Mouse (Mus musculus) lung, adult 2 months (tissue): ENCODE data around the gene Dpm3.

Source experiments
- CTCF ChIP-seq: fragments of 200-500 bp; IDR thresholded peaks from 2 replicates; pipeline ENCODE4 v1.5.1; 2011; ENCODE audit warnings: mild to moderate bottlenecking, low read length, control low read depth; ENCODE audit not compliant: insufficient read depth
- POLR2A ChIP-seq: fragments of 200-500 bp; IDR thresholded peaks from 2 replicates; pipeline ENCODE4 v1.6.1; 2011; ENCODE audit warnings: low read depth, mild to moderate bottlenecking, control low read depth, low read length, borderline replicate concordance; ENCODE audit errors: extremely low read depth

- TF ChIP-seq CTCF (no peak), POLR2A (no peak)
Observed at GRCm38 (mm10) chr3:89221167-89221566, 38.0 kb upstream of the Dpm3 start.
